Mouse (Mus musculus): ENCODE data around the gene Olfr1316. TPM values are rescaled to one million over a fixed set of nuclear protein-coding genes. Genes with fewer than 3 reads are reported as not detected.

Gene Olfr1316
- not detected for total RNA-seq (2021)
- long read RNA-seq, experiment 1 = 0 reads
- long read RNA-seq, experiment 2 = 0 reads

DNA sequence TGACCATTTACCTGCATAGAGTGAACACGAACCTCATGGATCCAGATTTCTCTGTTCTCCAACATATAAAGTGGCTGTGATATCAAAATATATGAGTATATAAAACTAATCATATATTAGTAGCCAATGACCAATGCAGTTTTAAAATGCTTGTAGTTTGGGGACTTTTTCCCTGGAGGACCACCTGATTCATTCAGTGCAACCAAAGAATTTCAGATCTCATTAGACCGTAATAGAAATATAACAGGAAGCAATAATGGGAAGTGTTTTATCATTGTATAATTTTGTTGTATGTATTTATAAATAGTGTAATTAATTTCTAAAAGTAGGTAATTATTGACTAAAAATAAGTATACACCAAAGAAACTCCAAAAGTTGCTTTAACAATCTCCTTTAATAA, at the start of gene Olfr1316:
Gene Olfr1316, minus strand, starts transcription at position 101 of the 400 bp plus-strand sequence.
- DNase-seq (ENCODE audit: low spot score in 2 of 2) = no peak

DNA sequence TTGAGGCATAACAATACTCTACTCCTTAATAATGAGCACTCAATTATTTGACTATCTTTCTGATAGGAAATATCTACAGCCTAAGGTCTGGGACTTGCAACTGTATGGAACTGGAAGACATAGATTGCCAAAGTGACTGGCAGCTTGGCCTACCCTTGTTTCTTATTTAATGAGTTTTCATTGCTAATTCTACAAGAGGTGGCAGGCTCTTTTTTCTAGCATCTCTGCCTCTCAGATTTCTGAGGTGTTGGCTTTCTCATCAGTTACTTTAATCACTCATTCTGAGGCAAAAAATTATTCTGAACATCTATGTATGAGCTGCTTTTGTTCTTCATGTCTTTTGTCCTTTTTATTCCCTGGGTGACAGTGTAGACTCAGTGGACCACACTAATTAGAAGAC, 19.1 kb upstream of the Olfr1316 start, which contains the start of gene Olfr1318:
Gene Olfr1318, plus strand, starts transcription at position 301 of the 400 bp plus-strand sequence.
- DNase-seq (ENCODE audit: low spot score in 2 of 2) = no peak

DNA sequence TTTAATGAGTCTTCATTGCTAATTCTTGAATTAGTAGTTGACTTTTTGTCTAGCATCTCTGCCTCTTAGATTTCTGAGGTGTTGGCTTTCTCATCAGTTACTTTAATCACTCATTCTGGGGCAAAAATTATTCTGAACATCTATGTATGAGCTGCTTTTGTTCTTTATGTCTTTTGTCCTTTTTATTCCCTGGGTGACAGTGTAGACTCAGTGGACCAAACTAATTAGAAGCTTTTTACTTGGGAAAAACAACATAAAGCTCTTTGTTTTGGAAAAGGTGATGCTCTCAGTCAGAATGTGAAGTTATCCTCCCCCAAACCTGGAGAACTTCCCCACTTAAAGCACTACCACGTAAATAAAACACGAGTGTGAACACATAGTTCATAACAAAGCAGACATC, 5.3 kb upstream of the Olfr1316 start, which contains the start of gene Olfr1317:
Gene Olfr1317, plus strand, starts transcription at position 301 of the 400 bp plus-strand sequence.
- no peak for DNase-seq (ENCODE audit: low spot score in 2 of 2)

DNA sequence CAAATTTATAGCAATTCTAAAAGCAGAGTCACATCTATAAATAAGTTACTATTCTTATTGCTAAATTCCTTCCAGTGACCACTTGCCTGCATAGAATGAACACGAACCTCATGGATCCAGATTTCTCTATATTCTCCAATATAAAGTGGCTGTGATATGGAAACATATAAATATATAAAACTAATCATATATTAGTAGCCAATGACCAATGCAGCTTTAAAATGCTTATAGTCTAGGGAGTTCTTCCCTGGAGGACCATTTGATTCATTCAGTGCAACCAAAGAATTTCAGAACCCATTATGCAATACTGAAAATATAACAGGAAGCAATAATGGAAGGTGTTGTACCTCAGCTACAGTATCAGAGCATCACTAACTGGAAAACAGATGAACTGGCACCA, 19.4 kb downstream of the Olfr1316 start, which contains the start of gene Olfr1315-ps1:
Gene Olfr1315-ps1, minus strand, starts transcription at position 101 of the 400 bp plus-strand sequence.
- DNase-seq (ENCODE audit: low spot score in 2 of 2) = no peak

DNA sequence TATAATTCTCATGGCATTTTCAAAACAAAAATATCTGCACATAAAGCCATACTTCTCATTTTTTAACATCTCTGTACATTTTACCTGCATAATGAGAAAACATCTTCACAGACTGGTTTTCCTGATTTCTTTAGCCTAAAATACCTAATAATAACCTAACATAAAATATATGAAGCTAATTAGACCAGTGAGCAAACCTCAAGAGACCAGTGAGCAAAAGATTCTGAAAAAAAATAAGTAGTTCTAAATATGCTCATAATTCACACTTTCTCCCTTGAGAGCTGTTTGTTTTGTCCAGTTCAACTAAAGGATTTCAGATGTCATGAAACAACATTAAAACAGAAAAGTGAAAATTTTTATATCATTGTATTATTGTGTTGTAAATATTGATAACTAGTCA, 38.1 kb downstream of the Olfr1316 start, which contains the start of gene Olfr1314:
Gene Olfr1314, minus strand, starts transcription at position 101 of the 400 bp plus-strand sequence.
- no peak for DNase-seq (ENCODE audit: low spot score in 2 of 2)

DNA sequence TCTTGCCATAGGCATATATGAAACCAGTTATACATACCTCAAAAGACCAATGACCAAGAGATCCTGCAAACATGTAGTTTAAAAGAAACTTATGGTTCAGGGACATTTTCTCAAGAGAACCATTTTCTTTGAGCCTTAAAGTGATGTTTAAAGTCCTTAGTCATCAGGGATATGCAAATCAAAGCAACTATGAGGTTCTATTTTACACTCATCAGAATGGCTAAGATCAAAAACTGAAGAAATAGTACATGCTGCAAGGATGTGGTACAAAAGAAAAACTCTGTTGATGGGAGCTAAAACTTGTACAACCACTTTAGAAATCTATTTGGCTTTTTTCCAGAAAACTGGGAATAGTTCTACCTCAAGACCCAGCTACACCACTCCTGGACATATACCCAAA, 57.0 kb downstream of the Olfr1316 start, which contains the start of gene Olfr1313:
Gene Olfr1313, minus strand, starts transcription at position 101 of the 400 bp plus-strand sequence.
- DNase-seq (ENCODE audit: low spot score in 2 of 2) = no peak

Other genes with a start within 250 kb of the Olfr1316 start
- gene Olfr1306, start 218.7 kb downstream of the Olfr1316 start, total RNA-seq (2021) = not detected
- not detected for gene Olfr1307, start 185.5 kb downstream of the Olfr1316 start, total RNA-seq (2021)
- gene Olfr1308, start 170.0 kb downstream of the Olfr1316 start, total RNA-seq (2021) = not detected
- gene Olfr1309, start 144.7 kb downstream of the Olfr1316 start, total RNA-seq (2021) = not detected
- gene Olfr1310, start 122.3 kb downstream of the Olfr1316 start, total RNA-seq (2021) = not detected
- not detected for gene Olfr1311, start 110.6 kb downstream of the Olfr1316 start, total RNA-seq (2021)
- not detected for gene Olfr1312, start 84.7 kb downstream of the Olfr1316 start, total RNA-seq (2021)
- gene Olfr1313, start 57.1 kb downstream of the Olfr1316 start, total RNA-seq (2021) = not detected
- not detected for gene Olfr1314, start 38.2 kb downstream of the Olfr1316 start, total RNA-seq (2021)
- not detected for gene Olfr1315-ps1, start 19.5 kb downstream of the Olfr1316 start, total RNA-seq (2021)
- gene Olfr1317, start 5.4 kb upstream of the Olfr1316 start, total RNA-seq (2021) = not detected
- gene Olfr1318, start 19.2 kb upstream of the Olfr1316 start, total RNA-seq (2021) = not detected
- gene Lpcat4, start 104.5 kb upstream of the Olfr1316 start, total RNA-seq (2021) = 10 to 100 TPM in 1 of 2 experiments, 1 to 10 TPM in 1; 8.2 to 12.5 TPM
- gene Nutm1, start 124.3 kb upstream of the Olfr1316 start, total RNA-seq (2021) = not detected
- 10 to 100 TPM; 89.3 to 93.9 TPM for gene Nop10, start 126.9 kb upstream of the Olfr1316 start, total RNA-seq (2021)
- 10 to 100 TPM; 52.8 to 54.2 TPM for gene Slc12a6, start 130.8 kb upstream of the Olfr1316 start, total RNA-seq (2021)
- gene Gm21985, start 131.3 kb upstream of the Olfr1316 start, total RNA-seq (2021) = not detected
- gene Emc4, start 233.1 kb upstream of the Olfr1316 start, total RNA-seq (2021) = 10 to 100 TPM; 75.3 to 80.2 TPM
- gene Katnbl1, start 244.2 kb upstream of the Olfr1316 start, total RNA-seq (2021) = 10 to 100 TPM; 17.1 to 17.3 TPM